Mouse (Mus musculus): ENCODE measurements around the gene Cntn1. TPM values are rescaled to one million over a fixed set of nuclear protein-coding genes. Genes with fewer than 3 reads are reported as not detected.

The Cntn1 gene
- polyA plus RNA-seq, 1 experiment: not detected

DNA sequence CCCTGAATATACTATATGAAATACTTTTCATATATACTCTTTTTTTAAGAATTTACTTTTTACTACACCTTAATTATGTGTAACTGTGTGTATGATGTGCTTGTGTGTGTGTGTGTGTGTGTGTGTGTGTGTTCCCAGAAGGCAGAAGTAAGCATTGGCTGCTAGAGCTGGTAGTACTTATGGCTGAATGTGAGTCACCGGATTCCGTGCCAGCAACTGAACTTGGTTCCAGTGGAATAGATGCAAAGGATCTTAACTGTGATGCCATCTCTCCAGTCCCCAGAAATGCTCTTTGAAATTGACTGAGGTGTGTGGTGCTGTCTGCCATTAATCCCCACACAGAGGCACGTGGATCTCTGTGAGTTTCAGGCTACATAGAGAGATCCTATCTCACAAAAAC, 113.2 kb downstream of the Cntn1 start:
- H3K79me2 ChIP-seq (ENCODE audit: control insufficient read depth, insufficient read depth): no peaks in the 10 kb centered on the region
- no peak overlapping the region for H3K4me3 ChIP-seq (ENCODE audit: insufficient read depth, poor library complexity, severe bottlenecking)
- H3K36me3 ChIP-seq (ENCODE audit: control insufficient read depth, insufficient read depth): no peaks in the 10 kb centered on the region
- no peak overlapping the region for H3ac ChIP-seq (ENCODE audit: control insufficient read depth, insufficient read length, low read depth)
- H3K79me3 ChIP-seq (ENCODE audit: low read depth): no peaks in the 10 kb centered on the region
- TF ChIP-seq CEBPB (IDR thresholded peaks at IDR 0.05; ENCODE audit: low read depth) (no peak), MAX (IDR thresholded peaks at IDR 0.05) (no peak), FOSL1 (IDR thresholded peaks at IDR 0.05; ENCODE audit: insufficient read depth, low read length, poor library complexity, severe bottlenecking) (no peak), MYOD1 (IDR thresholded peaks at IDR 0.05; ENCODE audit: control insufficient read depth, insufficient read length, low read depth) (no peak), MYOG (IDR thresholded peaks at IDR 0.05; ENCODE audit: control insufficient read depth, extremely low read depth, insufficient read length) (no peak), CTCF (IDR thresholded peaks at IDR 0.05; ENCODE audit: control insufficient read depth, insufficient read depth, insufficient read length) (no peak), USF1 (IDR thresholded peaks at IDR 0.05; ENCODE audit: low read depth) (no peak)
- H3K27me3 ChIP-seq (ENCODE audit: control insufficient read depth, insufficient read depth, insufficient read length): no peaks in the 10 kb centered on the region

- Histone ChIP-seq H3K36me3 (ENCODE audit: control insufficient read depth, insufficient read depth) (no peaks in the 10 kb centered on the region), H3K79me3 (ENCODE audit: low read depth) (no peaks in the 10 kb centered on the region), H3K79me2 (ENCODE audit: control insufficient read depth, insufficient read depth) (no peaks in the 10 kb centered on the region), H3K27me3 (ENCODE audit: control insufficient read depth, insufficient read depth, insufficient read length) (no peaks in the 10 kb centered on the region), H3K4me3 (ENCODE audit: insufficient read depth, poor library complexity, severe bottlenecking) (no peak overlapping the region), H3ac (ENCODE audit: control insufficient read depth, insufficient read length, low read depth) (no peak overlapping the region)
- TF ChIP-seq USF1 (IDR thresholded peaks at IDR 0.05; ENCODE audit: low read depth) (no peak), MYOG (IDR thresholded peaks at IDR 0.05; ENCODE audit: control insufficient read depth, extremely low read depth, insufficient read length) (no peak), MYOD1 (IDR thresholded peaks at IDR 0.05; ENCODE audit: control insufficient read depth, insufficient read length, low read depth) (no peak), MAX (IDR thresholded peaks at IDR 0.05) (no peak)
Measured at GRCm38 (mm10) chr15:92166266-92166665, 115.3 kb downstream of the Cntn1 start.

DNA sequence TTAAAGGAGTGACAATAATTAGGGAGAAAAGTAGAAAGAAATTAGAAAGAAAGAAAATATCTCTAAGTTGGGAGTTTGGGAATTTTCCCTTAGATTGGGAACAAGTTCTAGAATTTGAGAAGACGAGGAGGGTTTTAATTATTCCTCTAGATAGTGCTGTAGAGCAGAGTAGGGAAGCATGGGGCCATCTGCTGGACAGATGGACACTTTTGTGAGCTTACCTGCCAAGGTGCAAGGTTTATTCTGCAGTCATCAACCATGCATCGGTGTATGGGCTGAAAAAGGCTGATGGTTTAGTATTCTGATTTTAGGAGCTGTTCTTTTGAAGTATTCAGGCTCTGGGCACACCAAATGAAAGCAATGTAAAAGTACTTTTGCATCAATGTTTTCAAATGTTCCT, 124.8 kb downstream of the Cntn1 start:
- H3K79me2 ChIP-seq (ENCODE audit: control insufficient read depth, insufficient read depth): no peaks in the 10 kb centered on the region
- no peak for TF ChIP-seq USF1 (IDR thresholded peaks at IDR 0.05; ENCODE audit: low read depth)
- TF ChIP-seq MYOD1 (IDR thresholded peaks at IDR 0.05; ENCODE audit: control insufficient read depth, insufficient read length, low read depth): no peak
- TF ChIP-seq CEBPB (IDR thresholded peaks at IDR 0.05; ENCODE audit: low read depth): no peak
- no peak for TF ChIP-seq FOSL1 (IDR thresholded peaks at IDR 0.05; ENCODE audit: insufficient read depth, low read length, poor library complexity, severe bottlenecking)
- TF ChIP-seq MYOG (IDR thresholded peaks at IDR 0.05; ENCODE audit: control insufficient read depth, extremely low read depth, insufficient read length): no peak
- no peak for TF ChIP-seq MAX (IDR thresholded peaks at IDR 0.05)
- H3K36me3 ChIP-seq (ENCODE audit: control insufficient read depth, insufficient read depth): no peaks in the 10 kb centered on the region
- no peak overlapping the region for H3ac ChIP-seq (ENCODE audit: control insufficient read depth, insufficient read length, low read depth)
- H3K79me3 ChIP-seq (ENCODE audit: low read depth): no peaks in the 10 kb centered on the region
- H3K27me3 ChIP-seq (ENCODE audit: control insufficient read depth, insufficient read depth, insufficient read length): no peaks in the 10 kb centered on the region
- no peak overlapping the region for H3K4me3 ChIP-seq (ENCODE audit: insufficient read depth, poor library complexity, severe bottlenecking)

- Histone ChIP-seq H3K4me3 (ENCODE audit: insufficient read depth, poor library complexity, severe bottlenecking) (no peak overlapping the region), H3K36me3 (ENCODE audit: control insufficient read depth, insufficient read depth) (no peaks in the 10 kb centered on the region), H3K79me3 (ENCODE audit: low read depth) (no peaks in the 10 kb centered on the region), H3K27me3 (ENCODE audit: control insufficient read depth, insufficient read depth, insufficient read length) (no peaks in the 10 kb centered on the region), H3ac (ENCODE audit: control insufficient read depth, insufficient read length, low read depth) (no peak overlapping the region), H3K79me2 (ENCODE audit: control insufficient read depth, insufficient read depth) (no peaks in the 10 kb centered on the region)
- TF ChIP-seq USF1 (IDR thresholded peaks at IDR 0.05; ENCODE audit: low read depth) (no peak), FOSL1 (IDR thresholded peaks at IDR 0.05; ENCODE audit: insufficient read depth, low read length, poor library complexity, severe bottlenecking) (no peak), CEBPB (IDR thresholded peaks at IDR 0.05; ENCODE audit: low read depth) (no peak), MYOD1 (IDR thresholded peaks at IDR 0.05; ENCODE audit: control insufficient read depth, insufficient read length, low read depth) (no peak), MYOG (IDR thresholded peaks at IDR 0.05; ENCODE audit: control insufficient read depth, extremely low read depth, insufficient read length) (no peak), CTCF (IDR thresholded peaks at IDR 0.05; ENCODE audit: control insufficient read depth, insufficient read depth, insufficient read length) (no peak), MAX (IDR thresholded peaks at IDR 0.05) (no peak)
Measured at GRCm38 (mm10) chr15:92177413-92177812, 126.4 kb downstream of the Cntn1 start.

GRCm38 (mm10) chr15:92185484-92185883, 134.5 kb downstream of the Cntn1 start:
- H3K4me3 ChIP-seq (ENCODE audit: insufficient read depth, poor library complexity, severe bottlenecking): no peak overlapping the region
- no peak for TF ChIP-seq CEBPB (IDR thresholded peaks at IDR 0.05; ENCODE audit: low read depth)
- no peak for TF ChIP-seq MYOD1 (IDR thresholded peaks at IDR 0.05; ENCODE audit: control insufficient read depth, insufficient read length, low read depth)
- TF ChIP-seq USF1 (IDR thresholded peaks at IDR 0.05; ENCODE audit: low read depth): no peak
- no peak for TF ChIP-seq MAX (IDR thresholded peaks at IDR 0.05)
- TF ChIP-seq CTCF (IDR thresholded peaks at IDR 0.05; ENCODE audit: control insufficient read depth, insufficient read depth, insufficient read length): no peak
- no peak for TF ChIP-seq FOSL1 (IDR thresholded peaks at IDR 0.05; ENCODE audit: insufficient read depth, low read length, poor library complexity, severe bottlenecking)
- no peak for TF ChIP-seq MYOG (IDR thresholded peaks at IDR 0.05; ENCODE audit: control insufficient read depth, extremely low read depth, insufficient read length)
- H3K79me3 ChIP-seq (ENCODE audit: low read depth): no peaks in the 10 kb centered on the region
- H3K27me3 ChIP-seq (ENCODE audit: control insufficient read depth, insufficient read depth, insufficient read length): no peaks in the 10 kb centered on the region
- no peaks in the 10 kb centered on the region for H3K36me3 ChIP-seq (ENCODE audit: control insufficient read depth, insufficient read depth)
- no peak overlapping the region for H3ac ChIP-seq (ENCODE audit: control insufficient read depth, insufficient read length, low read depth)
- no peaks in the 10 kb centered on the region for H3K79me2 ChIP-seq (ENCODE audit: control insufficient read depth, insufficient read depth)

GRCm38 (mm10) chr15:92190000-92190399, 139.0 kb downstream of the Cntn1 start:
- no peaks in the 10 kb centered on the region for H3K27me3 ChIP-seq (ENCODE audit: control insufficient read depth, insufficient read depth, insufficient read length)
- H3K36me3 ChIP-seq (ENCODE audit: control insufficient read depth, insufficient read depth): no peaks in the 10 kb centered on the region
- no peaks in the 10 kb centered on the region for H3K79me2 ChIP-seq (ENCODE audit: control insufficient read depth, insufficient read depth)
- TF ChIP-seq CEBPB (IDR thresholded peaks at IDR 0.05; ENCODE audit: low read depth): no peak
- no peak for TF ChIP-seq CTCF (IDR thresholded peaks at IDR 0.05; ENCODE audit: control insufficient read depth, insufficient read depth, insufficient read length)
- TF ChIP-seq MYOD1 (IDR thresholded peaks at IDR 0.05; ENCODE audit: control insufficient read depth, insufficient read length, low read depth): no peak
- TF ChIP-seq MYOG (IDR thresholded peaks at IDR 0.05; ENCODE audit: control insufficient read depth, extremely low read depth, insufficient read length): no peak
- no peak for TF ChIP-seq FOSL1 (IDR thresholded peaks at IDR 0.05; ENCODE audit: insufficient read depth, low read length, poor library complexity, severe bottlenecking)
- TF ChIP-seq MAX (IDR thresholded peaks at IDR 0.05): no peak
- TF ChIP-seq USF1 (IDR thresholded peaks at IDR 0.05; ENCODE audit: low read depth): no peak
- no peak overlapping the region for H3K4me3 ChIP-seq (ENCODE audit: insufficient read depth, poor library complexity, severe bottlenecking)
- H3ac ChIP-seq (ENCODE audit: control insufficient read depth, insufficient read length, low read depth): no peak overlapping the region
- H3K79me3 ChIP-seq (ENCODE audit: low read depth): no peaks in the 10 kb centered on the region
